Mouse (Mus musculus): Measurements from ENCODE around the gene Calhm3. TPM values are rescaled to one million over a fixed set of nuclear protein-coding genes. Genes with fewer than 3 reads are reported as not detected.

Calhm3 gene
- total RNA-seq (2021) = not detected
- long read RNA-seq = 0 reads

GRCm38 (mm10) chr19:47157664-47158063 lies at the start of gene Calhm3:
Gene Calhm3, minus strand, starts transcription at chr19:47157764.
- DNase-seq (ENCODE audit: low spot score in 2 of 2) = no peak

GRCm38 (mm10) chr19:47206126-47206525 lies 48.6 kb upstream of the Calhm3 start:
- no peak for DNase-seq (ENCODE audit: low spot score in 2 of 2)

- no peak for DNase-seq (ENCODE audit: low spot score in 2 of 2)
Observed at GRCm38 (mm10) chr19:47204653-47205052, 47.1 kb upstream of the Calhm3 start.

- DNase-seq (ENCODE audit: low spot score in 2 of 2) = no peak
Observed at GRCm38 (mm10) chr19:47203042-47203441, 45.5 kb upstream of the Calhm3 start.

- no peak for DNase-seq (ENCODE audit: low spot score in 2 of 2)
Observed at GRCm38 (mm10) chr19:47202429-47202828, 44.9 kb upstream of the Calhm3 start.

- DNase-seq (ENCODE audit: low spot score in 2 of 2) = no peak
Observed at GRCm38 (mm10) chr19:47201972-47202371, 44.4 kb upstream of the Calhm3 start.

GRCm38 (mm10) chr19:47198671-47199350 lies 41.2 kb upstream of the Calhm3 start:
- DNase-seq (ENCODE audit: low spot score in 2 of 2) = no peak

GRCm38 (mm10) chr19:47192158-47192557 lies 34.6 kb upstream of the Calhm3 start:
- DNase-seq (ENCODE audit: low spot score in 2 of 2) = no peak

GRCm38 (mm10) chr19:47188515-47189128 lies 31.1 kb upstream of the Calhm3 start:
- DNase-seq (ENCODE audit: low spot score in 2 of 2) = no peak

- DNase-seq (ENCODE audit: low spot score in 2 of 2) = no peak
Observed at GRCm38 (mm10) chr19:47186514-47187275, 29.1 kb upstream of the Calhm3 start.

GRCm38 (mm10) chr19:47184736-47185135 lies 27.2 kb upstream of the Calhm3 start:
- DNase-seq (ENCODE audit: low spot score in 2 of 2) = no peak

GRCm38 (mm10) chr19:47184221-47184620 lies 26.7 kb upstream of the Calhm3 start:
- DNase-seq (ENCODE audit: low spot score in 2 of 2) = no peak

- DNase-seq (ENCODE audit: low spot score in 2 of 2) = no peak
Observed at GRCm38 (mm10) chr19:47180011-47180410, 22.4 kb upstream of the Calhm3 start.

- DNase-seq (ENCODE audit: low spot score in 2 of 2) = peak; percentile 42 to 57
Observed at GRCm38 (mm10) chr19:47179272-47179809, 21.8 kb upstream of the Calhm3 start.

- DNase-seq (ENCODE audit: low spot score in 2 of 2) = peak; percentile 61 to 71
Observed at GRCm38 (mm10) chr19:47178431-47179271, 21.1 kb upstream of the Calhm3 start, which contains the start of gene Neurl1a. Gene Neurl1a, plus strand, starts transcription at chr19:47178820.

- DNase-seq (ENCODE audit: low spot score in 2 of 2) = peak; percentile 41 to 46
Observed at GRCm38 (mm10) chr19:47178001-47178400, 20.4 kb upstream of the Calhm3 start.

- no peak for DNase-seq (ENCODE audit: low spot score in 2 of 2)
Observed at GRCm38 (mm10) chr19:47176916-47177505, 19.4 kb upstream of the Calhm3 start.

- DNase-seq (ENCODE audit: low spot score in 2 of 2) = no peak
Observed at GRCm38 (mm10) chr19:47175472-47175871, 17.9 kb upstream of the Calhm3 start.

GRCm38 (mm10) chr19:47174515-47174914 lies 17.0 kb upstream of the Calhm3 start:
- DNase-seq (ENCODE audit: low spot score in 2 of 2) = no peak

GRCm38 (mm10) chr19:47168793-47169412 lies 11.3 kb upstream of the Calhm3 start:
- DNase-seq (ENCODE audit: low spot score in 2 of 2) = peak; percentile 92 to 93

Data from layer of hippocampus, postnatal 10 days (tissue).